16 mouse cellular contexts compared by ENCODE assay signal in genomic region chr10:60109336-60109735, GRCm38 (mm10). TPM values are rescaled to one million over a fixed set of nuclear protein-coding genes. Genes with fewer than 3 reads are reported as not detected.
DNase-seq lines count a peak whose midpoint lies in the region; ATAC-seq lines count a peak whose summit lies in the region.
"Had no signal": no experiment of that assay in that cellular context is flagged by ENCODE, and none has a peak within 500 bp of the region (broad histone marks: within the 10 kb centered on the region; RNA-seq: fewer than 3 reads in every experiment).

No protein-coding gene starts in this region.

- H3K9ac ChIP-seq in kidney, embryonic 15.5 days = peak overlapping the region; percentile 7; the same call in 1 of the 2 replicates
- H3K9ac ChIP-seq in midbrain, embryonic 14.5 days (replicated peaks; ENCODE audit: low read length) = no peak overlapping the region; the same call in 1 of the 2 replicates
- H3K9ac ChIP-seq: limb, embryonic 12.5 days; liver, postnatal 0 days had no signal

- no peaks in the 10 kb centered on the region for H3K36me3 ChIP-seq in kidney, embryonic 15.5 days
- H3K36me3 ChIP-seq in midbrain, embryonic 14.5 days (ENCODE audit: control insufficient read depth, insufficient read depth, low read length) = 0 out of 2 replicates have a peak, but pooled peaks cover 3% of the 10 kb centered on the region
- H3K36me3 ChIP-seq: limb, embryonic 12.5 days had no signal

- peak overlapping the region; percentile 93 for H3K4me2 ChIP-seq in kidney, embryonic 15.5 days
- peak overlapping the region; percentile 38 for H3K4me2 ChIP-seq in midbrain, embryonic 14.5 days (ENCODE audit: low read length)
- H3K4me2 ChIP-seq: heart, embryonic 11.5 days; limb, embryonic 12.5 days had no signal

- no peaks in the 10 kb centered on the region for H3K9me3 ChIP-seq in kidney, embryonic 15.5 days (replicated peaks)
- no peaks in the 10 kb centered on the region for H3K9me3 ChIP-seq in midbrain, embryonic 14.5 days (ENCODE audit: control insufficient read depth, low read length)
- H3K9me3 ChIP-seq: limb, embryonic 12.5 days had no signal

- DNase-seq in kidney, adult 8-10 months = no peak
- DNase-seq in brain, adult 2 months (ENCODE audit: low read depth, low spot score) = peak; percentile 89
- DNase-seq in cerebellum, adult 8-10 months = peak; percentile 67
- DNase-seq in midbrain, embryonic 14.5 days = no peak
- DNase-seq in heart, adult 8-10 months (ENCODE audit: low spot score) = no peak
- DNase-seq in thymus, postnatal 10 days (ENCODE audit: low spot score in 2 of 2) = no peak
- DNase-seq: embryo, embryonic 11 days; heart, postnatal 4 days; kidney, adult 2 months; layer of hippocampus, adult 9-11 months; liver, postnatal 0 days; thymus, postnatal 36 days had no signal

- H3K4me3 ChIP-seq in kidney, embryonic 15.5 days (replicated peaks) = no peak overlapping the region
- H3K4me3 ChIP-seq in midbrain, embryonic 14.5 days (replicated peaks; ENCODE audit: low read depth, low read length) = no peak overlapping the region
- H3K4me3 ChIP-seq: erythroblast, embryonic 14.5 days; limb, embryonic 12.5 days had no signal

- peaks cover 55% of the 10 kb centered on the region for H3K4me1 ChIP-seq in kidney, embryonic 15.5 days
- H3K4me1 ChIP-seq in midbrain, embryonic 14.5 days (ENCODE audit: control insufficient read depth, insufficient read depth, low read length) = peaks cover 38% of the 10 kb centered on the region

- ATAC-seq in kidney, embryonic 15.5 days (replicated peaks; ENCODE audit: low FRiP score) = no peak
- no peak for ATAC-seq in midbrain, embryonic 14.5 days (ENCODE audit: low FRiP score, low TSS enrichment)
- ATAC-seq: liver, postnatal 0 days had no signal

- no peak overlapping the region for H3K27ac ChIP-seq in kidney, embryonic 15.5 days
- peak overlapping the region; percentile 39 for H3K27ac ChIP-seq in midbrain, embryonic 14.5 days (replicated peaks; ENCODE audit: low read depth, low read length)
- H3K27ac ChIP-seq: limb, embryonic 12.5 days had no signal

- peaks cover 52% of the 10 kb centered on the region for H3K27me3 ChIP-seq in kidney, embryonic 15.5 days
- H3K27me3 ChIP-seq in midbrain, embryonic 14.5 days (ENCODE audit: control insufficient read depth, insufficient read depth, low read length) = no peaks in the 10 kb centered on the region

- 70% methylated on average over 8 of the region's 8 CpGs for WGBS in kidney, embryonic 15.5 days
- WGBS in midbrain, embryonic 14.5 days = 61% methylated on average over 8 of the region's 8 CpGs

RNA-seq across cellular contexts. Expression of gene Spock2, which starts 3.3 kb away (rescaled TPM):
- 49.4 and 52.8 TPM in 2 replicates for polyA plus RNA-seq in kidney, embryonic 15.5 days (2015; fragmentation: Nextera tagmentation; extraction: Ambion mirVana)
- polyA plus RNA-seq in midbrain, embryonic 14.5 days (2014; fragmentation: Nextera tagmentation; extraction: Ambion mirVana) = 67.3 and 67.5 TPM in 2 replicates
- total RNA-seq in heart, adult 8-10 months (2022) = 10 to 100 TPM; 12.2 to 24.8 (median 14.4) TPM

Comparison
In these comparisons a context has a peak if more than half of its experiments do, and no peak if none do; other contexts are left out.
1. DNase-seq: peak in brain, adult 2 months (single experiment) and cerebellum, adult 8-10 months (single experiment); none in kidney, adult 8-10 months (0 of 2), midbrain, embryonic 14.5 days (single experiment), heart, adult 8-10 months (single experiment) and thymus, postnatal 10 days (0 of 2).